Mouse (Mus musculus): Measurements from ENCODE around the gene Mrpl14.

GRCm38 (mm10) chr17:45734333-45734732 lies 48.2 kb downstream of the Mrpl14 start:
- TF ChIP-seq GATA1 (IDR thresholded peaks at IDR 0.05; ENCODE audit: low read length): no peak
- TF ChIP-seq TAL1 (IDR thresholded peaks at IDR 0.05; ENCODE audit: low read length): no peak

Measured in erythroblast, embryonic 14.5 days (primary cell).